In genomic region chr9:58197781-58198701, GRCm38 (mm10) we compare ENCODE assay signal across 8 mouse cellular contexts. TPM values are rescaled to one million over a fixed set of nuclear protein-coding genes. Genes with fewer than 3 reads are reported as not detected.
A peak's percentile ranks its signal among the peaks of the same experiment; 100 is the strongest.
DNase-seq lines count a peak whose midpoint lies in the region; ATAC-seq lines count a peak whose summit lies in the region.

No protein-coding gene starts in this region.

- peaks cover 74% of the 10 kb centered on the region for H3K27me3 ChIP-seq in embryonic facial prominence, embryonic 11.5 days (ENCODE audit: control insufficient read depth, insufficient read depth, low read length)

- intact Hi-C loops in heart, postnatal 14 days (cut with DNase I): no loop called here

- no peaks in the 10 kb centered on the region for H3K36me3 ChIP-seq in embryonic facial prominence, embryonic 11.5 days (replicated peaks; ENCODE audit: control insufficient read depth, insufficient read depth, low read depth, low read length)

- H3K4me2 ChIP-seq in embryonic facial prominence, embryonic 11.5 days (ENCODE audit: low read depth, low read length): peak overlapping the region; percentile 49

- H3K4me3 ChIP-seq in embryonic facial prominence, embryonic 11.5 days (ENCODE audit: low read depth, low read length): peak overlapping the region; percentile 24

- ATAC-seq in embryonic facial prominence, embryonic 11.5 days (replicated peaks; ENCODE audit: insufficient number of reproducible peaks, low FRiP score, low TSS enrichment, low read depth): no peak
- no peak for ATAC-seq in activated CD4-positive, CD25-positive, alpha-beta regulatory T cell, adult 4 months

- DNase-seq in urinary bladder, postnatal 14 days (ENCODE audit: low spot score): peak; percentile 41
- DNase-seq in urinary bladder, postnatal 4 days (ENCODE audit: low spot score in 2 of 2): no peak
- peak; percentile 67 for DNase-seq in embryonic facial prominence, embryonic 11.5 days (ENCODE audit: low spot score)
- DNase-seq in heart, postnatal 14 days: peak; percentile 56 to 66
- DNase-seq in layer of hippocampus, postnatal 14 days (ENCODE audit: low spot score in 2 of 2): peak; percentile 49 to 71
- peak; percentile 59 for DNase-seq in lung, postnatal 36 days
- peak; percentile 77 for DNase-seq in retina, postnatal 1 day

- peaks cover 29% of the 10 kb centered on the region for H3K4me1 ChIP-seq in embryonic facial prominence, embryonic 11.5 days (ENCODE audit: control insufficient read depth, insufficient read depth, low read length)

- peak overlapping the region; percentile 15; the same call in 1 of the 2 replicates for H3K9ac ChIP-seq in embryonic facial prominence, embryonic 11.5 days (replicated peaks; ENCODE audit: low read length)

- no peak overlapping the region for H3K27ac ChIP-seq in embryonic facial prominence, embryonic 11.5 days (replicated peaks; ENCODE audit: low read depth, low read length)

- WGBS in embryonic facial prominence, embryonic 11.5 days: under 1% methylated on average over 57 of the region's 58 CpGs

- H3K9me3 ChIP-seq in embryonic facial prominence, embryonic 11.5 days (replicated peaks; ENCODE audit: control insufficient read depth, low read length): no peaks in the 10 kb centered on the region

RNA-seq across cellular contexts. Expression of gene Islr, which starts 6.1 kb away (rescaled TPM):
- 24.6 and 26.7 TPM in 2 replicates for polyA plus RNA-seq in embryonic facial prominence, embryonic 11.5 days (2014; fragmentation: Nextera tagmentation; extraction: Ambion mirVana)
- total RNA-seq in heart, postnatal 14 days (2021): 10 to 100 TPM; 44.0 to 44.6 TPM
- total RNA-seq in layer of hippocampus, postnatal 14 days (2021): 10 to 100 TPM; 10.8 to 15.5 TPM
- polyA plus RNA-seq in activated CD4-positive, CD25-positive, alpha-beta regulatory T cell, adult 4 months (2017; shearing (Covaris generic)): under 1 TPM in 1 of 2 experiments, not detected in 1; 0.32 TPM

RNA-seq across cellular contexts. Expression of gene Islr2, which starts 6.1 kb away (rescaled TPM):
- polyA plus RNA-seq in embryonic facial prominence, embryonic 11.5 days (2014; fragmentation: Nextera tagmentation; extraction: Ambion mirVana): 5.4 and 5.8 TPM in 2 replicates
- 1 to 10 TPM; 3.0 to 3.3 TPM for total RNA-seq in heart, postnatal 14 days (2021)
- total RNA-seq in layer of hippocampus, postnatal 14 days (2021): 100 to 1,000 TPM; 193 to 208 TPM
- not detected for polyA plus RNA-seq in activated CD4-positive, CD25-positive, alpha-beta regulatory T cell, adult 4 months (2017; shearing (Covaris generic))

RNA-seq across cellular contexts. Expression of gene Pml, which starts 51.5 kb away (rescaled TPM):
- 13.5 and 14.5 TPM in 2 replicates for polyA plus RNA-seq in embryonic facial prominence, embryonic 11.5 days (2014; fragmentation: Nextera tagmentation; extraction: Ambion mirVana)
- 10 to 100 TPM; 10.9 to 11.9 TPM for total RNA-seq in heart, postnatal 14 days (2021)
- 1 to 10 TPM; 8.5 to 9.8 TPM for total RNA-seq in layer of hippocampus, postnatal 14 days (2021)
- polyA plus RNA-seq in activated CD4-positive, CD25-positive, alpha-beta regulatory T cell, adult 4 months (2017; shearing (Covaris generic)): 10 to 100 TPM; 33.7 to 49.3 TPM

RNA-seq across cellular contexts. Expression of gene Stoml1, which starts 54.9 kb away (rescaled TPM):
- polyA plus RNA-seq in embryonic facial prominence, embryonic 11.5 days (2014; fragmentation: Nextera tagmentation; extraction: Ambion mirVana): 20.1 and 22.2 TPM in 2 replicates
- total RNA-seq in heart, postnatal 14 days (2021): 10 to 100 TPM; 12.7 to 12.9 TPM
- 10 to 100 TPM; 78.5 to 79.8 TPM for total RNA-seq in layer of hippocampus, postnatal 14 days (2021)
- polyA plus RNA-seq in activated CD4-positive, CD25-positive, alpha-beta regulatory T cell, adult 4 months (2017; shearing (Covaris generic)): 10 to 100 TPM; 21.1 to 23.9 TPM

Comparison
In these comparisons a context has a peak if more than half of its experiments do, and no peak if none do; other contexts are left out.
1. DNase-seq: peak in urinary bladder, postnatal 14 days (single experiment), embryonic facial prominence, embryonic 11.5 days (single experiment), heart, postnatal 14 days (2 of 2), layer of hippocampus, postnatal 14 days (2 of 2), lung, postnatal 36 days (single experiment) and retina, postnatal 1 day (single experiment); none in urinary bladder, postnatal 4 days (0 of 2).
2. RNA of gene Islr2, which starts 6.1 kb away (total RNA-seq): 193 to 208 TPM in layer of hippocampus, postnatal 14 days; 3.0 to 3.3 TPM in heart, postnatal 14 days; every median in the first group is over 10 times any median in the second.